Mouse (Mus musculus): ENCODE data around the gene Itga6. TPM values are rescaled to one million over a fixed set of nuclear protein-coding genes. Genes with fewer than 3 reads are reported as not detected.

Gene Itga6
- polyA plus RNA-seq, 1 experiment from 2014 or later: 22.3 TPM

GRCm38 (mm10) chr2:71791203-71791602 is 45.8 kb downstream of the Itga6 start:
- Histone ChIP-seq H3K4me3 (ENCODE audit: low read depth, low read length) (no peak overlapping the region), H3K4me1 (replicated peaks; ENCODE audit: control insufficient read depth, insufficient read depth, low read length) (peaks cover 9% of the 10 kb centered on the region; the same call in 1 of the 2 replicates), H3K9me3 (ENCODE audit: control insufficient read depth, low read length) (no peaks in the 10 kb centered on the region), H3K36me3 (ENCODE audit: control insufficient read depth, insufficient read depth, low read length) (no peaks in the 10 kb centered on the region), H3K9ac (ENCODE audit: low read depth, low read length) (no peak overlapping the region), H3K27me3 (replicated peaks; ENCODE audit: control insufficient read depth, insufficient read depth, low read length) (no peaks in the 10 kb centered on the region; the same call in none of the 2 replicates), H3K27ac (ENCODE audit: low read depth, low read length) (no peak overlapping the region), H3K4me2 (no peak overlapping the region)
- DNase-seq (ENCODE audit: low spot score): no peak
- no peak for ATAC-seq (replicated peaks; ENCODE audit: low FRiP score)
- WGBS: 82% methylated on average over 2 of the region's 2 CpGs

GRCm38 (mm10) chr2:71794139-71794538 is 48.7 kb downstream of the Itga6 start:
- no peak overlapping the region for H3K4me2 ChIP-seq
- WGBS: 54% methylated on average over 6 of the region's 6 CpGs

DNA sequence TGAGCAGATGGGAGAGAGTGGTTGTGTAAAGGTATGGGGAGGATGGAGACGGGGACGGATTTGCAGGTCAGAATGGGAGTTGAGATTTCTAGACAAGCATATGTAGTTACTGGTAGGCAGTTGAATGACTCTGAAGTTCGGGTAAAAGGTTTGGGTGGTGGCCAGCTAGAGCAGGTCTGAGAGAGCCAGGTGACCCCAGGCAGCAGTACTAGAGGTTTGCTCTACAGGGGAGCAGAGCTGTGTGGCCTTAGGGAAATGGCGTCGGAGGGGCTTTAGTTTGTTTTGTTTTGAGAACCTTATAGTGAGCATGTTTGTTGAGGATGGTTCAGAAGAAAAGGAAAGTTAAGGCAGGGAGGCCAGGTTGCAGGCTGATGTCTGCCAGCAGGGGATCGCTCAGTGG is 51.4 kb downstream of the Itga6 start:
- 81% methylated on average over 6 of the region's 6 CpGs for WGBS
- H3K4me3 ChIP-seq (ENCODE audit: low read depth, low read length): no peak overlapping the region
- DNase-seq (ENCODE audit: low spot score): no peak
- no peak overlapping the region for H3K4me2 ChIP-seq
- 0 out of 2 replicates have a peak, but pooled peaks cover 3% of the 10 kb centered on the region for H3K4me1 ChIP-seq (replicated peaks; ENCODE audit: control insufficient read depth, insufficient read depth, low read length)
- no peak overlapping the region for H3K27ac ChIP-seq (ENCODE audit: low read depth, low read length)
- H3K27me3 ChIP-seq (replicated peaks; ENCODE audit: control insufficient read depth, insufficient read depth, low read length): no peaks in the 10 kb centered on the region
- H3K9me3 ChIP-seq (ENCODE audit: control insufficient read depth, low read length): no peaks in the 10 kb centered on the region
- H3K36me3 ChIP-seq (ENCODE audit: control insufficient read depth, insufficient read depth, low read length): no peaks in the 10 kb centered on the region
- no peak overlapping the region for H3K9ac ChIP-seq (ENCODE audit: low read depth, low read length)
- no peak for ATAC-seq (replicated peaks; ENCODE audit: low FRiP score)

More at GRCm38 (mm10) chr2:71794139-71794538, 48.7 kb downstream of the Itga6 start:
- Histone ChIP-seq H3K9me3 (ENCODE audit: control insufficient read depth, low read length) (no peaks in the 10 kb centered on the region), H3K4me3 (ENCODE audit: low read depth, low read length) (no peak overlapping the region), H3K4me1 (replicated peaks; ENCODE audit: control insufficient read depth, insufficient read depth, low read length) (0 out of 2 replicates have a peak, but pooled peaks cover 3% of the 10 kb centered on the region), H3K27ac (ENCODE audit: low read depth, low read length) (no peak overlapping the region), H3K36me3 (ENCODE audit: control insufficient read depth, insufficient read depth, low read length) (no peaks in the 10 kb centered on the region), H3K9ac (ENCODE audit: low read depth, low read length) (no peak overlapping the region), H3K27me3 (replicated peaks; ENCODE audit: control insufficient read depth, insufficient read depth, low read length) (no peaks in the 10 kb centered on the region)
- DNase-seq (ENCODE audit: low spot score) (no peak), ATAC-seq (replicated peaks; ENCODE audit: low FRiP score) (no peak)

GRCm38 (mm10) chr2:71800798-71801197 is 55.4 kb downstream of the Itga6 start:
- H3K4me1 ChIP-seq (replicated peaks; ENCODE audit: control insufficient read depth, insufficient read depth, low read length): peaks cover 6% of the 10 kb centered on the region
- WGBS: 68% methylated on average over 6 of the region's 6 CpGs
- H3K4me3 ChIP-seq (ENCODE audit: low read depth, low read length): no peak overlapping the region
- 0 out of 2 replicates have a peak, but pooled peaks cover 2% of the 10 kb centered on the region for H3K27me3 ChIP-seq (replicated peaks; ENCODE audit: control insufficient read depth, insufficient read depth, low read length)
- H3K27ac ChIP-seq (ENCODE audit: low read depth, low read length): no peak overlapping the region
- no peak overlapping the region for H3K9ac ChIP-seq (ENCODE audit: low read depth, low read length)
- DNase-seq (ENCODE audit: low spot score) (no peak), ATAC-seq (replicated peaks; ENCODE audit: low FRiP score) (no peak)
- H3K9me3 ChIP-seq (ENCODE audit: control insufficient read depth, low read length): no peaks in the 10 kb centered on the region
- no peak overlapping the region for H3K4me2 ChIP-seq
- H3K36me3 ChIP-seq (ENCODE audit: control insufficient read depth, insufficient read depth, low read length): no peaks in the 10 kb centered on the region

DNA sequence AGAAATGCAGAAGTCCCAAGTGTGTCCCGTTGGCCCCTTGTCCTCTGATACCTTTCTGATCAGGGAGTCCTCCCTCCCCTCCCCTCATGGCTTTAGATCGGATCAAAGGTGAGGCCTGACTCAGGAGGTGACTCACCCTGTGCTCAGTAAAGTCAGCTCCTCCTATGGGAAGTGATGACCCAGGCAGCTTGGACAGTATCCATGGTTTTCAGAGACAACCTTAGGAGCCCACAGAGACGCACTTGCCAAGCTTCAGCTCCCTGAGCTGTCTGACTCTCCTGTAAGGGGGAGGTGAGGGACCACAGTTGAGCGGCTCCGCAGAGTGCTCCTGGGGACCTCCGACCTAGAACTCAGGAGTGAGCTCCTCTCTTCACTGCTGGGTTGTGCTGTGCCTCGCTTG is 56.3 kb downstream of the Itga6 start:
- DNase-seq (ENCODE audit: low spot score) (no peak), ATAC-seq (replicated peaks; ENCODE audit: low FRiP score) (no peak)
- 72% methylated on average over 7 of the region's 7 CpGs for WGBS
- Histone ChIP-seq H3K27ac (ENCODE audit: low read depth, low read length) (no peak overlapping the region), H3K27me3 (replicated peaks; ENCODE audit: control insufficient read depth, insufficient read depth, low read length) (0 out of 2 replicates have a peak, but pooled peaks cover 2% of the 10 kb centered on the region), H3K9ac (ENCODE audit: low read depth, low read length) (no peak overlapping the region), H3K36me3 (ENCODE audit: control insufficient read depth, insufficient read depth, low read length) (no peaks in the 10 kb centered on the region), H3K4me3 (ENCODE audit: low read depth, low read length) (no peak overlapping the region), H3K4me2 (no peak overlapping the region), H3K9me3 (ENCODE audit: control insufficient read depth, low read length) (no peaks in the 10 kb centered on the region), H3K4me1 (replicated peaks; ENCODE audit: control insufficient read depth, insufficient read depth, low read length) (peaks cover 6% of the 10 kb centered on the region)

GRCm38 (mm10) chr2:71802131-71802530 is 56.7 kb downstream of the Itga6 start:
- Histone ChIP-seq H3K36me3 (ENCODE audit: control insufficient read depth, insufficient read depth, low read length) (no peaks in the 10 kb centered on the region), H3K4me2 (no peak overlapping the region), H3K9ac (ENCODE audit: low read depth, low read length) (no peak overlapping the region), H3K4me3 (ENCODE audit: low read depth, low read length) (no peak overlapping the region), H3K27me3 (replicated peaks; ENCODE audit: control insufficient read depth, insufficient read depth, low read length) (0 out of 2 replicates have a peak, but pooled peaks cover 2% of the 10 kb centered on the region), H3K4me1 (replicated peaks; ENCODE audit: control insufficient read depth, insufficient read depth, low read length) (peaks cover 8% of the 10 kb centered on the region), H3K27ac (ENCODE audit: low read depth, low read length) (no peak overlapping the region), H3K9me3 (ENCODE audit: control insufficient read depth, low read length) (no peaks in the 10 kb centered on the region)
- WGBS: 73% methylated on average over 4 of the region's 4 CpGs
- DNase-seq (ENCODE audit: low spot score) (no peak), ATAC-seq (replicated peaks; ENCODE audit: low FRiP score) (no peak)

- Histone ChIP-seq H3K4me3 (ENCODE audit: low read depth, low read length) (no peak overlapping the region), H3K9ac (ENCODE audit: low read depth, low read length) (no peak overlapping the region), H3K9me3 (ENCODE audit: control insufficient read depth, low read length) (no peaks in the 10 kb centered on the region), H3K4me2 (no peak overlapping the region), H3K36me3 (ENCODE audit: control insufficient read depth, insufficient read depth, low read length) (no peaks in the 10 kb centered on the region), H3K27me3 (replicated peaks; ENCODE audit: control insufficient read depth, insufficient read depth, low read length) (0 out of 2 replicates have a peak, but pooled peaks cover 2% of the 10 kb centered on the region), H3K4me1 (replicated peaks; ENCODE audit: control insufficient read depth, insufficient read depth, low read length) (peaks cover 26% of the 10 kb centered on the region), H3K27ac (ENCODE audit: low read depth, low read length) (no peak overlapping the region)
- no peak for DNase-seq (ENCODE audit: low spot score)
- no peak for ATAC-seq (replicated peaks; ENCODE audit: low FRiP score)
- WGBS: 85% methylated on average over 7 of the region's 7 CpGs
Measured at GRCm38 (mm10) chr2:71805120-71805519, 59.7 kb downstream of the Itga6 start.

GRCm38 (mm10) chr2:71805611-71806567 is 60.5 kb downstream of the Itga6 start:
- Histone ChIP-seq H3K9me3 (ENCODE audit: control insufficient read depth, low read length) (no peaks in the 10 kb centered on the region), H3K9ac (ENCODE audit: low read depth, low read length) (no peak overlapping the region), H3K36me3 (ENCODE audit: control insufficient read depth, insufficient read depth, low read length) (no peaks in the 10 kb centered on the region), H3K27me3 (replicated peaks; ENCODE audit: control insufficient read depth, insufficient read depth, low read length) (0 out of 2 replicates have a peak, but pooled peaks cover 2% of the 10 kb centered on the region), H3K4me1 (replicated peaks; ENCODE audit: control insufficient read depth, insufficient read depth, low read length) (peaks cover 26% of the 10 kb centered on the region), H3K4me2 (no peak overlapping the region), H3K4me3 (ENCODE audit: low read depth, low read length) (no peak overlapping the region), H3K27ac (ENCODE audit: low read depth, low read length) (no peak overlapping the region)
- ATAC-seq (replicated peaks; ENCODE audit: low FRiP score): no peak
- WGBS: 59% methylated on average over 11 of the region's 11 CpGs
- no peak for DNase-seq (ENCODE audit: low spot score)

All from liver, embryonic 11.5 days (tissue).